Mouse (Mus musculus) gastrocnemius, adult 2 months (tissue): ENCODE data around the gene Tcerg1l. TPM values are rescaled to one million over a fixed set of nuclear protein-coding genes. Genes with fewer than 3 reads are reported as not detected.

Experiments
- DNase-seq: peaks from one replicate; pipeline ENCODE4 v3.0.0; 2022
- H3K27ac ChIP-seq: fragments of 200-600 bp; 2 replicates; pipeline ENCODE4 v1.8.1; 2022; ENCODE audit warnings: mild to moderate bottlenecking
- H3K4me3 ChIP-seq: fragments of 200-600 bp; 2 replicates; pipeline ENCODE4 v1.8.1; 2022; ENCODE audit warnings: mild to moderate bottlenecking, moderate library complexity
- CTCF ChIP-seq: fragments of 200-600 bp; IDR thresholded peaks from 2 replicates; pipeline ENCODE4 v1.8.1; 2022; ENCODE audit warnings: antibody characterized with exemption, mild to moderate bottlenecking, moderate library complexity
- intact Hi-C: fragments of 180-260 bp; cut with DNase I; formaldehyde crosslinking; loops from one replicate; pipeline ENCODE4 v1.15.1; 2025
- total RNA-seq, 2 experiments: library from RNA; stranded (reverse); gene quantifications; 2 replicates each; pipeline ENCODE4 v1.2.3; 2021

Tcerg1l gene
- total RNA-seq, 2 experiments from 2014 or later, result not detected

GRCm38 (mm10) chr7:138246684-138247083 is 150.8 kb downstream of the Tcerg1l start:
- intact Hi-C loops, result loop anchor here (5.0 kb wide), 1 partner anchor 716 kb away; no protein-coding TSS in a partner anchor
- no peak for DNase-seq
- no peak for TF ChIP-seq CTCF
- no peak overlapping the region for H3K4me3 ChIP-seq
- H3K27ac ChIP-seq, result no peak overlapping the region

GRCm38 (mm10) chr7:138242229-138242628 is 155.3 kb downstream of the Tcerg1l start:
- no peak for DNase-seq
- intact Hi-C loops, result no loop called here
- no peak for TF ChIP-seq CTCF
- H3K4me3 ChIP-seq, result no peak overlapping the region
- H3K27ac ChIP-seq, result no peak overlapping the region

GRCm38 (mm10) chr7:138237708-138238225 is 159.8 kb downstream of the Tcerg1l start:
- intact Hi-C loops, result no loop called here
- H3K4me3 ChIP-seq, result no peak overlapping the region
- no peak overlapping the region for H3K27ac ChIP-seq
- no peak for TF ChIP-seq CTCF
- DNase-seq, result no peak

GRCm38 (mm10) chr7:138224252-138224651 is 173.3 kb downstream of the Tcerg1l start:
- H3K27ac ChIP-seq, result no peak overlapping the region
- TF ChIP-seq CTCF, result no peak
- intact Hi-C loops, result no loop called here
- no peak overlapping the region for H3K4me3 ChIP-seq
- DNase-seq, result no peak

GRCm38 (mm10) chr7:138222951-138223350 is 174.6 kb downstream of the Tcerg1l start:
- intact Hi-C loops, result no loop called here
- no peak for TF ChIP-seq CTCF
- no peak for DNase-seq
- Histone ChIP-seq H3K27ac (no peak overlapping the region), H3K4me3 (no peak overlapping the region)

DNA sequence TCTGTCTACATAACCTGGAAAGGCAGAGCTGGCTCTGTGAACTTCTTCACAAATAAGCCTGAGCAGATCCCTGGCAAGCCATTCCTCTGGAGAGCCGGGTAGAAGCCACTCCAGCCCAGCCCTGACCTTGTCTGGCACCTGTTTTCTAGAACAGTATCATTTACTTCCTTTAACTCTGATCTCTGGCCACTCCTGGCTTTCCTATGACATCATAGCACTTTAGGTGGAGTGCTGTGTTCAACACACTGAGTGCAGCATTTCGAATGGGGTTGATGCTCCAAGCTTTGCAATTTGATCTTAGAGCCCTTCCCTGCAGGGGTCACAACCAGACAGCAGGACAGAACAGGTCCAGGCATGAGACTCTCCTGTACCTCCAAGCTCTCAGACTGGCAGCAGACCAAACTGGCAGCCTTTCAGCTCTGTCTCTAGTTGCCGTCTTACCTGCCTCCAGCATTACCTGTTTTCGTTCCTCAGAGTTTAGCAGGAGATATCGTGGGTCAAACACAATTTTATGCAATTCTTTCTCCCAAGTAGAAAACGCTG is 179.9 kb downstream of the Tcerg1l start:
- no peak overlapping the region for H3K27ac ChIP-seq
- no peak for DNase-seq
- intact Hi-C loops, result no loop called here
- TF ChIP-seq CTCF, result no peak
- no peak overlapping the region for H3K4me3 ChIP-seq

DNA sequence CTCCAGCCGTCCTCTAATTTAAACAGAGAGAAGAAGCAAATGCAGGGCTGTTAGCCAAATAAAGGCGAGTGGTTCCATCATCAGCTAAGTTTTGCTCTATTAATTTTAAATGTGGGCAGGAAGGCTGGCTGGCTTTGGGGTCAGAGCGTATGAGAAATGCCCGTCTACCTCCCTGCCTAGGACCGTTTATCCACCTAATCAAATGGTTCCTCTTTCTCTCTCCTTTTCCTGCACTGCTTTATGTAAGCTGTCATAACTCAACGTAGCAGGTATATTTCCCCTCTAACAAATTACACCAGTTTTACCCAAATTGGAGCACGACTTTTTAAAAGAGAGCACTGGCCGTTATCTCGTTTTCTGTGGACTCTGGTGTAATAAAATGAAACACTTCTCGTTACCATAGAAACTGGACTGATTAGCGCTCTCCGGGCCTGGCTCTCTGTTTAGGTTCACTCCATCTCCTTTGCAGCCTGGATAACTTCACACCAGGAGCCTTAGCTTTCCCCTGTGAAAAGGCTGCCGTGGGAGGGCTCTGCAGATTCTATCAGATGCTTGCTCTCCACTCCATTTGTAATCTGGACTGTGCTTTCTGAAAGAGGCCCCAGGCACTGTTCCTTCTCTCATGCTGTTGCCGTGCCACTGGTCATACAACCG is 182.2 kb downstream of the Tcerg1l start:
- Histone ChIP-seq H3K27ac (no peak overlapping the region), H3K4me3 (no peak overlapping the region)
- DNase-seq, result no peak
- TF ChIP-seq CTCF, result no peak
- intact Hi-C loops, result no loop called here

- no peak overlapping the region for H3K4me3 ChIP-seq
- no peak for DNase-seq
- intact Hi-C loops, result no loop called here
- no peak overlapping the region for H3K27ac ChIP-seq
- no peak for TF ChIP-seq CTCF
These were observed 182.8 kb downstream of the Tcerg1l start for GRCm38 (mm10) chr7:138214710-138215109.

GRCm38 (mm10) chr7:138209769-138210168 is 187.8 kb downstream of the Tcerg1l start:
- no peak for TF ChIP-seq CTCF
- intact Hi-C loops, result no loop called here
- H3K4me3 ChIP-seq, result no peak overlapping the region
- no peak for DNase-seq
- no peak overlapping the region for H3K27ac ChIP-seq

- intact Hi-C loops, result no loop called here
- no peak overlapping the region for H3K27ac ChIP-seq
These were observed 192.4 kb downstream of the Tcerg1l start for GRCm38 (mm10) chr7:138205124-138205523.

GRCm38 (mm10) chr7:138202162-138202832 is 195.2 kb downstream of the Tcerg1l start:
- H3K27ac ChIP-seq, result no peak overlapping the region
- no peak for DNase-seq
- H3K4me3 ChIP-seq, result no peak overlapping the region
- TF ChIP-seq CTCF, result no peak
- intact Hi-C loops, result no loop called here

More at GRCm38 (mm10) chr7:138205124-138205523, 192.4 kb downstream of the Tcerg1l start:
- H3K4me3 ChIP-seq, result no peak overlapping the region
- no peak for TF ChIP-seq CTCF
- DNase-seq, result no peak

GRCm38 (mm10) chr7:138199333-138200058 is 198.0 kb downstream of the Tcerg1l start:
- no peak for TF ChIP-seq CTCF
- no peak for DNase-seq
- H3K4me3 ChIP-seq, result no peak overlapping the region
- intact Hi-C loops, result no loop called here
- H3K27ac ChIP-seq, result no peak overlapping the region

GRCm38 (mm10) chr7:138196139-138196538 is 201.4 kb downstream of the Tcerg1l start:
- no peak for DNase-seq
- no peak for TF ChIP-seq CTCF
- intact Hi-C loops, result no loop called here
- Histone ChIP-seq H3K27ac (no peak overlapping the region), H3K4me3 (no peak overlapping the region)
